Mouse (Mus musculus) intestine, postnatal 0 days (tissue): ENCODE results near the gene Ephb2. TPM values are rescaled to one million over a fixed set of nuclear protein-coding genes. Genes with fewer than 3 reads are reported as not detected.

Experiments
- ATAC-seq: fragments of 200-750 bp; cut with Nextera tagmentation; 2 replicates; pipeline ENCODE4 v1.8.0; 2017; ENCODE audit warnings: mild to moderate bottlenecking, moderate TSS enrichment, moderate library complexity
- H3K27ac ChIP-seq: fragments of 300-500 bp; sonication (generic); 2 replicates; pipeline ENCODE4 v1.5.1; 2014; ENCODE audit warnings: mild to moderate bottlenecking, low read depth, low read length, moderate library complexity
- H3K27me3 ChIP-seq: fragments of 300-500 bp; sonication (generic); replicated peaks from 2 replicates; pipeline ENCODE4 v1.6.1; 2014; ENCODE audit warnings: low read length, mixed read lengths; ENCODE audit not compliant: control insufficient read depth, insufficient read depth
- H3K36me3 ChIP-seq: fragments of 300-500 bp; sonication (generic); 2 replicates; pipeline ENCODE4 v1.6.1; 2014; ENCODE audit warnings: mild to moderate bottlenecking, moderate library complexity; ENCODE audit not compliant: control insufficient read depth, insufficient read depth
- H3K4me1 ChIP-seq: fragments of 300-500 bp; sonication (generic); replicated peaks from 2 replicates; pipeline ENCODE4 v1.6.1; 2014; ENCODE audit warnings: antibody characterized with exemption, low read length, mixed read lengths; ENCODE audit not compliant: control insufficient read depth, insufficient read depth
- H3K4me2 ChIP-seq: fragments of 300-500 bp; sonication (generic); replicated peaks from 2 replicates; pipeline ENCODE4 v1.6.1; 2014; ENCODE audit warnings: low read depth, mild to moderate bottlenecking, moderate library complexity
- H3K4me3 ChIP-seq: fragments of 300-500 bp; sonication (generic); 2 replicates; pipeline ENCODE4 v1.5.1; 2014; ENCODE audit warnings: low read depth, low read length
- H3K9ac ChIP-seq: fragments of 300-500 bp; sonication (generic); 2 replicates; pipeline ENCODE4 v1.6.1; 2014; ENCODE audit warnings: mild to moderate bottlenecking, low read depth, low read length
- H3K9me3 ChIP-seq: fragments of 300-500 bp; sonication (generic); 2 replicates; pipeline ENCODE4 v1.6.1; 2016; ENCODE audit warnings: mixed run types; ENCODE audit not compliant: control insufficient read depth
- CTCF ChIP-seq: sonication (generic); IDR thresholded peaks from 2 replicates; pipeline ENCODE4 v1.5.1; 2016; ENCODE audit warnings: low read depth, mild to moderate bottlenecking, control low read depth, antibody characterized with exemption, moderate library complexity
- WGBS: fragments of 180-500 bp; shearing (Covaris S2); extraction: QIAGEN DNeasy Blood & Tissue Kit; methylation state at CpG from one replicate; pipeline ENCODE4 v1.1.7; 2014; 5-methylcytosine and 5-hydroxymethylcytosine counted together
- polyA plus RNA-seq: library from polyadenylated mRNA; unstranded; fragments of >200 nt; fragmentation: Nextera tagmentation; extraction: Ambion mirVana; gene quantifications from 2 replicates; pipeline ENCODE4 v1.2.1, GENCODE M21; 2015

Ephb2 gene
- polyA plus RNA-seq, 1 experiment from 2014 or later: 5.7 TPM

DNA sequence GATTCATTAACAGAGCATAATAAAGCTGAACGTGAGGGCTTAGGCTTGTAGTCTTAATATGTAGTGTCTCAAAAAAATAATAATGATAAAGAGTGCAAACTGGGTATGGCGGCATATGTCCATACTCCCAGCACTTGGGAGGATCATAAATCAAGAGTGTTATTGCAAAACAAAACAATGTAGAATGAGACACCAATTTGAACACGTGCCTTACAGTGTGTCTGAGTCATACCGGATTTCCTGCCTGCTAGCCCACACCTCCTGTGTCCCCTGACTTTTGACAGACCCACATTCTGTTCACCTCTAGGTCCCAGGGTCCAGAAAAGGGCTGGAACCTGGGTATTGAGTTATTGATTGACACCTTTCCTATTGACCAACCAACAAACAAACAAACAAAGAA is 6.2 kb upstream of the Ephb2 start:
- Histone ChIP-seq H3K9ac (no peak overlapping the region), H3K4me3 (no peak overlapping the region), H3K4me1 (no peaks in the 10 kb centered on the region), H3K36me3 (no peaks in the 10 kb centered on the region), H3K27ac (peak overlapping the region; percentile 41; the same call in 1 of the 2 replicates), H3K4me2 (no peak overlapping the region), H3K27me3 (no peaks in the 10 kb centered on the region), H3K9me3 (no peaks in the 10 kb centered on the region)
- peak; percentile 29 for ATAC-seq
- 19% methylated on average over 4 of the region's 4 CpGs for WGBS
- TF ChIP-seq CTCF: no peak

DNA sequence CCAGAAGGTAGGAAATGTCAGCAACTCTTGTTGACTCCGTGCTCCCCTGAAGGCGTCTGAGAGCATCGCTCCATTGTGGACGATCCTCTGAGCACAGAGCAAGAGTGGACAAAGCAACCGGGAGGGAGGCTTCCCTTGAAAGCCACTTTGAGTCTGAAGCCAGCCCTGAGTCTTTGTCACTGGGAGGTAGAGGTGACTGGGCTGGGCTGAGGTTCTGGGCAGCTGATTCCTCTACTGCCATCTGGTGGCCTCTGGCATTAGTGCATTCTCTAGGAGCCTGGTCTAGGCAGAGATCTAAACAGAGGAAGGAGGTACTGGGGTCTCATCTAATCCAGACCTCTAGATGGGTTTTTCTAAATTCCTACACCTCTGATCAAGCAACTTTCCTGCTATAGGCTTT is 5.3 kb upstream of the Ephb2 start:
- no peaks in the 10 kb centered on the region for H3K36me3 ChIP-seq
- no peaks in the 10 kb centered on the region for H3K4me1 ChIP-seq
- H3K9ac ChIP-seq: no peak overlapping the region
- H3K4me2 ChIP-seq: no peak overlapping the region
- H3K27me3 ChIP-seq: no peaks in the 10 kb centered on the region
- H3K27ac ChIP-seq: no peak overlapping the region
- no peaks in the 10 kb centered on the region for H3K9me3 ChIP-seq
- peak; percentile 96 for TF ChIP-seq CTCF
- H3K4me3 ChIP-seq: no peak overlapping the region
- 17% methylated on average over 5 of the region's 5 CpGs for WGBS
- ATAC-seq: peak; percentile 34; the same call in 1 of the 2 replicates

DNA sequence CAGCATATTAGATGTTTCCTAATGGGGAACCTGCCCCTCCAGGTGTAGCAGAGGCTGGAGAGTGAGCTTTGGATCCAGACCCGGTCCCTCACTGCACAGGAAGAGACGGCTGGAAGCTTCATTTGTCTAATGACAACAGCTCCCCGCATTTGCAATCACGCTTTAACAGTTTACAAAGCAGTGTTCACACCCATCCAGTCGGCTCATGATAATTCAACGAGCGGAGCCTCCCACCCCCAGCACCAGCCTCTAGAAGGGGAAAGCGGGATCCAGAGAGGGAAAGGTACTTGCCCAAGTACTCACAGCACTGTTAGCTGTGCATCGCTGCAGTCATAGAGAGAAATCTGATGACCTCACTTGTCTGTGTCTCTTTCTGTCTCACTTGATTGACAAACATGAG is 2.7 kb upstream of the Ephb2 start:
- no peak overlapping the region for H3K27ac ChIP-seq
- no peak overlapping the region for H3K4me3 ChIP-seq
- H3K9me3 ChIP-seq: no peaks in the 10 kb centered on the region
- no peaks in the 10 kb centered on the region for H3K36me3 ChIP-seq
- H3K4me2 ChIP-seq: no peak overlapping the region
- ATAC-seq: no peak
- no peak overlapping the region for H3K9ac ChIP-seq
- no peaks in the 10 kb centered on the region for H3K27me3 ChIP-seq
- no peak for TF ChIP-seq CTCF
- no peaks in the 10 kb centered on the region; the same call in 1 of the 2 replicates for H3K4me1 ChIP-seq
- WGBS: 36% methylated on average over 9 of the region's 9 CpGs

DNA sequence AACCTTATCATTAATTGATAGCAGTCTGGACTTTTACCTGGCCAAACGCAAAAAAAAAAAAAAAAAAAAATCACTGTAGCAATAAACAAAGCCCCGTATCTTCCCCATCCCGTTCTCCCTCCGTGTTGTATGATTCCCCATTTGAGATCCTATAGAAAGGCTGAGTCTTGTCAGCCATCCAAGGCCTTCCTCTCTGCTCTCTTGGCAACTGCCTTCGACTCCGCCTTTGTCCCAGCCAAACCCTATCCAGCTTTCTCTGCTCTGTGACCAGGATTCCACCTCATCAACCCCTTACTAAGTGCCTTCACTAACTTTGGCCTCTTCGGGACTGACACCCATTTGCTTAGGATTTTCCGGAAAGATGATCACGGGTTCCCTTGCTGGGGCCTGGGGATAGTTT is 2.2 kb upstream of the Ephb2 start:
- TF ChIP-seq CTCF: no peak
- H3K9ac ChIP-seq: no peak overlapping the region
- ATAC-seq: no peak
- no peaks in the 10 kb centered on the region for H3K36me3 ChIP-seq
- H3K4me2 ChIP-seq: 0 out of 2 replicates have a peak overlapping the region, but pooled peaks have one; percentile 4
- no peak overlapping the region for H3K4me3 ChIP-seq
- H3K4me1 ChIP-seq: no peaks in the 10 kb centered on the region; the same call in 1 of the 2 replicates
- no peak overlapping the region for H3K27ac ChIP-seq
- H3K27me3 ChIP-seq: no peaks in the 10 kb centered on the region
- H3K9me3 ChIP-seq: no peaks in the 10 kb centered on the region
- WGBS: 36% methylated on average over 9 of the region's 9 CpGs

DNA sequence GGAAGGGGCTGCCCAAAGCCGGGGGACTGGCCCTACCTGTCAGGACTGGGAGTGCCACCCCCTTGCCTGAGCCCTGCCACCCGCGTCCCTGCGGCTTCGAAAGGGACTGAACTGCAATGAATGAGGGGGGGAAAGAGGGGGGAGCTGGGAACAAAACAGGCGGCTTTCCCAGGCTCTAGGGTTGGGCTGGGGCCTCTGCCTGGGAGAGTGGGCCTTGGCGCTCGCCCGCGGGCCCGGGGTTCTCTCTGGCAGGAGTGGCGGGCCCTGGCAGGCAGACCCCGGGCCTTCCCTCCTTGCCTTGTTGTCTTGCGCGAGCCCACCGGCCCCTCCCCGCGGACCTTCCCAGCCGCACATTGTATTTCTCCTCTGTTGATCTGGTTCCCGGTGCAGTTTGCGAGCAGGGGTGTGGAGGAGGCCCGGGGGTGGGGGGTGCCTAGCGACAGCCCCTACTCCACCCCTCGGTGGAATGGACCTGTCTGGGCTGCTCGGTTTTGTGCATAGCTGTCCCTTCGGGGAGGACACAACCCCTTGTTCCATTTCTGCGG is 671 bp upstream of the Ephb2 start:
- 2% methylated on average over 27 of the region's 27 CpGs for WGBS
- 0 out of 2 replicates have a peak overlapping the region, but pooled peaks have one; percentile 70 for H3K27ac ChIP-seq
- no peaks in the 10 kb centered on the region; the same call in 1 of the 2 replicates for H3K4me1 ChIP-seq
- TF ChIP-seq CTCF: 0 out of 2 replicates have a peak, but pooled peaks have one; percentile 3
- H3K27me3 ChIP-seq: no peaks in the 10 kb centered on the region
- peak overlapping the region; percentile 98 for H3K4me2 ChIP-seq
- peak; percentile 46 for ATAC-seq
- H3K4me3 ChIP-seq: peak overlapping the region; percentile 73
- H3K9me3 ChIP-seq: no peaks in the 10 kb centered on the region
- H3K36me3 ChIP-seq: no peaks in the 10 kb centered on the region
- H3K9ac ChIP-seq: peak overlapping the region; percentile 65

DNA sequence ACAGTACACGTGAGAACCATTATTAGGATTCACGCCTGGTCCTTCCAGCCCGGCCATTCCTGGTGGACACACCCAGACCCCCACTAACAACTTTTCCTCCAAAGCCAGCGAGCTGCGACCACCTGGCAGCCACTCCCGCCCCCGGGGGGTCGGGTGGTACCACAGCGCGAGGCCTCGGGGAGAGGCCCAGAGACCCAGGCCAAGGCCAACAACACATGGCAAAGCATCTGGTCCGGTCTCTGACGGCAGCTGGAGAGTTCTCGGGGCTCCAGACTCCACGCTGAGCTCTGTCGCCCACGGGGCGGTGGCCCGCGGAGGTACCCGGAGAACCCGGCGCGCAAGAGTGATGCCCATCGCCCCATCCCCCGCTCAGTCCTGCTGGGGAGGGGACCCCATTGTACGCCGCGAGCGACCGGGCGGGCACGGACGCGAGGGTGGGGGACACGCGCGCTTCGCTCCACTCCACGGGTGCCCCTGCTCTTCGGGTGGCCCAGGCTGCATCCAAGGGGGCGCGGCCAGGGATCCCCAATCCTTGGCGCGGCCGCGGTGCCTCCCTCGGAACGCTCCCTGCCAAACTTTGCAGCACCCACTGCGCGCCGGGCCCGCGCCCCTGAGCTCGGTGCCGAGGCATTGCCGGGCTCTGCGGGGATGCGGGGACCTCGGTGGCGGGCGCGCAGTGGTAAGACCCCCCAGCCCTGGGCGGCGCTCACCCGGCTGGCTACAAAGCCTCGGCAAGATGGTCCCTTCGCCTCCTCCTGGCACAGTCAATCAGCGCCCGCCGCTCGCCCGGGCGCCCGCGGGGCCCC is 770 bp downstream of the Ephb2 start:
- peak; percentile 20; the same call in 1 of the 2 replicates for ATAC-seq
- Histone ChIP-seq H3K4me2 (peak overlapping the region; percentile 98), H3K4me1 (no peaks in the 10 kb centered on the region; the same call in 1 of the 2 replicates), H3K36me3 (no peaks in the 10 kb centered on the region), H3K4me3 (peak overlapping the region; percentile 73), H3K9ac (peak overlapping the region; percentile 65), H3K27me3 (no peaks in the 10 kb centered on the region), H3K27ac (0 out of 2 replicates have a peak overlapping the region, but pooled peaks have one; percentile 70), H3K9me3 (no peaks in the 10 kb centered on the region)
- 2% methylated on average over 71 of the region's 76 CpGs for WGBS
- no peak for TF ChIP-seq CTCF
